Mouse (Mus musculus) lung, postnatal 0 days (tissue): ENCODE results near the gene 9430038I01Rik.

Experiments used
- CTCF ChIP-seq: IDR thresholded peaks from 2 replicates; pipeline ENCODE4 v1.5.1; 2016; ENCODE audit warnings: antibody characterized with exemption, mild to moderate bottlenecking
- EP300 ChIP-seq: IDR thresholded peaks from 2 replicates; pipeline ENCODE4 v1.6.1; 2016; ENCODE audit warnings: antibody characterized with exemption, mild to moderate bottlenecking, control low read depth

GRCm38 (mm10) chr7:137374996-137375395 lies 35.6 kb downstream of the 9430038I01Rik start:
- TF ChIP-seq CTCF (no peak), EP300 (no peak)
